Mouse (Mus musculus) cortical plate, adult 2 months (tissue): ENCODE results near the gene Galnt9.

Source experiments
- CTCF ChIP-seq: fragments of 200-500 bp; IDR thresholded peaks from 2 replicates; pipeline ENCODE4 v1.5.1; 2011; ENCODE audit warnings: mild to moderate bottlenecking, control low read depth, low read length; ENCODE audit not compliant: insufficient read depth; ENCODE audit errors: extremely low read depth
- POLR2A ChIP-seq: fragments of 200-500 bp; IDR thresholded peaks from 2 replicates; pipeline ENCODE4 v1.6.1; 2011; ENCODE audit warnings: mild to moderate bottlenecking, low read length, control low read depth; ENCODE audit not compliant: insufficient read depth; ENCODE audit errors: extremely low read depth

- TF ChIP-seq CTCF (no peak), POLR2A (no peak)
Measured at GRCm38 (mm10) chr5:110629525-110630120, 85.5 kb downstream of the Galnt9 start.
